Mouse (Mus musculus) embryo, embryonic 9.5 days (tissue): ENCODE data around the gene Tmem246.
"Not testable (repeated sequence)": the region's sequence is repeated elsewhere in the genome, so short reads cannot be mapped to it uniquely, and the experiment has no call there.

Source experiments
- DNase-seq: peaks from one replicate; pipeline ENCODE4 v3.0.0-alpha.2; 2017; ENCODE audit errors: extremely low spot score

Gene Tmem246

GRCm38 (mm10) chr4:49597183-49598100, at the start of gene Tmem246:
TSS of gene Tmem246 (minus strand) at chr4:49597876.
- peak; percentile 80 for DNase-seq

DNA sequence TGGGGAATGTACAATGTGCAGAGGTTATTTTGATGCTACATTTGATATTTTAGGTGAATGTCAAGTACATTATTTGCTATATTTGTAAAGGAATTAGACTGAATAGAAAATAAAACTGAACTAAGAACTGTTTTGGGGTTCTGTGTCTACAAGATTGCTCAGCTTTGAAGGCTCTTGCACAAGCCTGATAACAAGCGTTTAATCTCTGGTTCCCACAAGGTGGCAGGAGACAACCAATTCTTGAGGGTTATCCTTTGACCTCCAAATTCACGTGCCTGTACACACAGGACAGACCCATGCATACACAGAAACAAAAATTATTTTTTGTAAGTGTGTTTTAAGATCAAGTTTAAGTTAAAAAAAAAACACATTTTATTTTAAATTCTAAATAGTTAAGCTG, 42.2 kb upstream of the Tmem246 start:
- DNase-seq = no peak

DNA sequence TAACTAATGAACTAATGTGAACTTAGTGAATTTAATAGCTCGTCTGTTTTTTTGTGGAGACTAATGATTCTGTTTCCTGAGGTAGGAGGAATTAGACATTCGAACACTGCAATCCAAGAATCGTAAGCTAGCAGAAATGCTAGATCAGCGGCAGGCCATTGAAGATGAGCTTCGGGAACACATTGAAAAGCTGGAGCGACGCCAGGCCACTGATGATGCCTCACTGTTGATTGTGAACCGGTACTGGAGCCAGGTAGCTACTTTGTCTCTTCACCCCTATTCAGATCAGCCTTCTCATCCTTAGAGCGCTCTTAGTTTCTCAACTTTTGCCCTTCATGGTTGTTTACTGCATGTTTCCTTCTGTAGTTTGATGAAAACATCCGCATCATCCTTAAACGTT, 40.1 kb upstream of the Tmem246 start:
- DNase-seq = no peak

DNA sequence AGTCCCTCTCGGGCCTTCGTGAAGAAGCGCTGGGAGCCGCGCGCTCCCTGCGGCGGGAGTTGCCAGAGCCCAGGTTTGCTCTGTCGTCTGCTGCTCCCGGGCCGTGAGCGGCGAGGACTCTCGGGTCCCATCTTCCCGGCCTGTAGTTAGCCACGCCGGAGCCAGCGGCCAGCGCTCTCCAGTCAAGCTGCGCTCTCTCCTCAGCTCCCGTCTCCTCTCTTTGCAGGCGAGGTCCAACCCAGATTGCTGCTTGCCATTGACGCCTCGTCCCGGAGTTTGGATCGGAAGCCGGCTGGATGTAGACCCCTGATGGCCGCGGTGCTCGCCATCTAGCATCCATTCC, 34.4 kb upstream of the Tmem246 start:
- DNase-seq = no peak

DNA sequence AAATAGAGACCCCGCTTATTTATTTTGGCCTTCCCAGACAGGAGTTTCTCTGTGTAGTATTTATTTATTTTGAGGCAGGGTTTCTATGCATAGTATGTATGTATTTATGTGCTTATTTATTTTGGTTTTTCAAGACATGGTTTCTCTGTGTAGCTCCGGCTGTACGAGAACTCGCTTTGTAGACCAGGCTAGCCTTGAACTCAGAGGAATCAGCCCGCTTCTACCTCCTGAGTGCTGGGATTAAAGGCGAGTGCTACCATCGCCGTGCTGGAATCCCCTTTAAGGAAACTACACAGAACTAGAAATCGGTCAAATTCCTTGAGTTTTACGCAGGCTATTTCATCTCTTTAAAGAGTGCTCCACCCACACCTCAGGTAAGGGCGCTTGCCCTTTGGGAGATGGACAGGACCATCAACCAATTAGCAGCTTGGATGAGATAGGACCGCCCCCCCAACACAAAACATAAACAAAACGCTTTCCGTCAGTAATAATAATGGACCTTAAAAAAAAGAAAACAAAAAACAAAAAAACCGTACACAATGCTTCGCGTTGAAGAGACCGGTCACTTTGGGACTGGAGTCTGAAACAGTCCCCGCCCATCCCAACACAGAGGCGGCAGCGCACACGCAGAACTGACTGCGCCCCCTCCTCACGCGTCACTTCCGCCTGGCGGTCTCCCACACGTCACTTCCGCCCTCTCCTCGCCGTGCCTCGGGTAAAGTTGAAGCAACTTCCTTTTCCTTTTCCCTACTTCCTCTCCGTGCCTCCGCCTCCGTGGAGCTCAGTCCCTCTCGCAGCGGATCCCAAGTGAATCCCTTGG, 33.9 kb upstream of the Tmem246 start, which contains the start of gene Rnf20:
Gene Rnf20 (plus strand): TSS at position 688 of the 820 bp plus-strand sequence.
- DNase-seq = peak; percentile 95

GRCm38 (mm10) chr4:49628941-49629340, 31.3 kb upstream of the Tmem246 start:
- DNase-seq = no peak

DNA sequence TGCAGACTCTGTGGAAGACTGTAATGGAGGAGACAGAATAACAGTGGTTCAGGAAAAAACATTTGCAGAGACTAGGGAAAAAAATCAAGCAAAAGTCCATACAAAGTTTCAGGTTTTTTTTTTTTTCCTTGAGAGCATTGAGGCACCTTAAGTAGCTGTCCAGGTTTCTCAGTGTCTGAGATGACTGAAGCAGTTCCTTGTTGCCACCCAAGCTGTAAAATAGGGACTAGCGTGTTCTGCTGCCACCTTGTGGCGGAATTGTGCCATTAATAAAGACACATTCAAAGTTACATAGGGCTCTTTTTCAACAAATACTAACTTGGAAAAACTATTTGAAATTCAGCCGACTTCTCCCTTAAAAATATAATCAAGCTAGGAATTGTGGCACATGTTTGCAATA, 29.3 kb upstream of the Tmem246 start:
- peak; percentile 60 for DNase-seq

GRCm38 (mm10) chr4:49624969-49625368, 27.3 kb upstream of the Tmem246 start:
- DNase-seq = not testable (repeated sequence)

GRCm38 (mm10) chr4:49623916-49624315, 26.2 kb upstream of the Tmem246 start:
- DNase-seq = no peak

DNA sequence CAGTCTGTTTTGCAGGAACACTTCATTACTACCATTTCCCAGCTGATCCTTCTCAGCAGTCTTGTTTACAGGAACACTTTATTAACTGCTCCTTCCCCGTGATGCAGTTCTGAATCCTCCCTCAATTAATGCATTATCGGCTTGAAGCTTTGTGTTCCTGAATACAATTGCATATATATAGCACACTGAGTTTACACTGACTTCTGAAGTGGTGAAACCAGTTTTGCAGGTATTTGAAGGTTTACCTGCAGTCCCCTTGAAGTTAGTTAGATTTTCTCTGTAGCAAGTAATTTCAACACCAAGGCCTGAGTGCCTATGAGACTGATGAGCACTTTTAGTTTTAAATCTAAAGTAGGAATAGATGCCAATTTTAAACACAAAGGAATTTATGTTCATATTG, 24.6 kb upstream of the Tmem246 start:
- DNase-seq = no peak

GRCm38 (mm10) chr4:49619861-49620260, 22.2 kb upstream of the Tmem246 start:
- DNase-seq = not testable (repeated sequence)

- no peak for DNase-seq
Observed at GRCm38 (mm10) chr4:49616924-49617323, 19.2 kb upstream of the Tmem246 start.

DNA sequence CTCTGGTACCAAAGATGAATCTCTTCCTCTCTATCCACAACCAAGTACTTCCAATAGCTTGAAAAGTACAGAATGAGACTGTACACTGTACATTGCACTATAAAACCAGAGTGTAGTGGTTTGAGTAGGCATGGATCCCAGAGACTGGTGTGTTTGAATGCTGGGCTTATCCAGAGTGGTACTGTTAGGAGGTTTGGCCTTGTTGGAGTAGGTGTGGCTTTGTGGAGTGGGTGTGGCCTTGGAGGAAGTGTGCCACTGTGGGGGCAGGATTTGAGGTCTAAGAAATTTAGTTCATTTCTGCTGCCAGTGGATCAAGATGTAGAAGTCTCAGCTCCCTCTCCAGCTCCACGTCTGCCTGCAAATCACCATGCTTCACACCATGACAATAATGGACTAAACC, 7.8 kb upstream of the Tmem246 start:
- DNase-seq = no peak

DNA sequence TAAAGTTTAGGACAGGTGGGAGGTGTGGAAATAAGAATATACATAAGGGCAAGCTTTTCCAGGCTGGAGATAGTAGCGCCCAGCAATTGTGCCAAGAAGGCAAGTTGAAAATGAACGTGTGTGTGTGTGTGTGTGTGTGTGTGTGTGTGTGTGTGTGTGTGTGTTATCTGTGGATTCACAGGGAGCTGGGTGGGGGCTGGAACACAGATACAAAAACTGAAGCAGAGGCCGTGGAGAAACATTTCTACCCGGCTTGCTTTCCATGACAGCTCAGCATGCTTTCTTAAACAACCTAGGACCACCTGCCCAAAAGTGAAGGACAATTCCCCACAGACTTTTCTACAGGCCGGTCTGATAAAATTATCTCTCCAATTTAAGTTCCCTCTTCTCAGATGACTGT, 6.9 kb upstream of the Tmem246 start:
- no peak for DNase-seq

DNA sequence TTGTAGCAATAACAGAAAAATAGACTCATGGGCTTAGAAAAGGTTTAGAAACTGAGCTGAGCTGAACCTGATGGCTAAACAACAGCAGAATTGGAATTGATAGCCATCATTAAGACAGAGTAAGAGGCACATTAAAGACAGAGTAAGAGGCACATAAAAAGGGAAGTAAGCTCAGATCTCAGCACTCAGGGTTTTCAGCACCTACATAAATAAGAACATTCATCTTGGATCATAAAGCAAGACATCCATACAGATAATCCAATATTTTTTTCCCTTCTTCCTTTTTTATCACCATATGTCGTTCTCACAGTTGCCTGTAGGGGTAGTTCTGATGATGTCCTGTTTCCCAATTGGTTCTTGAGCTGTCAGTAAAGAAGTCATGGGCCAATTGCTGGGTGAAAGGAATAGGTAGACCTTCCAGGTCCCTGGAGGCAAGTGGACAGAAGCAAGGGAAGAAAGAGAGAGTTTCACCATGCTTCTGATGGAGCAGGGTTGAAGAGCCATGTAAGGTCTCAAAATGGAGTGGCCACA, 6.4 kb upstream of the Tmem246 start:
- no peak for DNase-seq

DNA sequence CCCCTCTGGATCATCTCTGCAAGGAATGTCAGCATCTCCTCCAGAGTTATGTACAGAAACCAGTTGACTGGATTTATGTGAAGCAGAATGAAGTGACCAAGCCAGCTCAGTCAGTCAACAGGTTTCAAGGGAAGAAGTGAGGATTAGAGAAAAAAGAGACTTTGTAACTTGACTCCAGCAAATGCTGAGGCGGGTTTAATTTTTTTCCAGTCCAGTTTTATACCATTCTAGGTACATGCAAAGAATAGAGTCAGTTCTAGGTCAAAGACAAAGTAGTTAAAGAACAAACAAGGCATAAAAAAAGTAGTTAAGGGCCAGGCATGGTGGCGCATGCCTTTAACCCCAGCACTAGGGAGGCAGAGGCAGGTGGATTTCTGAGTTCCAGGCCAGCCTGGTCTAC, 5.5 kb upstream of the Tmem246 start:
- DNase-seq = no peak

GRCm38 (mm10) chr4:49596846-49597182, 862 bp downstream of the Tmem246 start:
- no peak for DNase-seq

- DNase-seq = no peak
Observed at GRCm38 (mm10) chr4:49590152-49590551, 7.5 kb downstream of the Tmem246 start.

DNA sequence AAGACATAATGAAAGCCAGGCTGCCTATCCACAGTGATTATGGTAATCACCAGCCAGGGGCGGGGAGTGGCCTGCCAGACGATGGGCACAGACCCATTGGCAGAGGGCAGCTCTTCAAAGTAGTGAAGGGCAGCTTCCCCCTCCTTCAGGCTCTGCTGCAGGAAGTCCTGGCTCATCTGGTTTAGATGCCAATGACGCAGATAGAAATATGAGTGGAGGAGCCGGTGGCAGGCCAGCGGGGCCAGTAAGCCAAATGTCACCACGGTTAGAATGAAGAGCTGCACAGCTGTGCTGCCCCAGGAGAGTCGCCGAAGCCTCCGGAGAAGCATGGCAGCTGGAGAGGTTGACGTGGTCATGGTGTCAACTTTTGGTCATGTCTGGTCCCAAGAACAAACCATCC, 10.9 kb downstream of the Tmem246 start:
- DNase-seq = no peak

GRCm38 (mm10) chr4:49585524-49586101, 12.1 kb downstream of the Tmem246 start:
- no peak for DNase-seq

GRCm38 (mm10) chr4:49583965-49584831, 13.5 kb downstream of the Tmem246 start:
- DNase-seq = no peak
